8 mouse cellular contexts compared by ENCODE assay signal in genomic region chr19:24264991-24265390, GRCm38 (mm10). TPM values are rescaled to one million over a fixed set of nuclear protein-coding genes. Genes with fewer than 3 reads are reported as not detected.
A peak's percentile ranks its signal among the peaks of the same experiment; 100 is the strongest.
DNase-seq lines count a peak whose midpoint lies in the region; ATAC-seq and TF ChIP-seq lines count a peak whose summit lies in the region.

No protein-coding gene starts in this region.

- H3K36me3 ChIP-seq in hindbrain, embryonic 13.5 days = peaks cover 20% of the 10 kb centered on the region; the same call in 1 of the 2 replicates
- H3K36me3 ChIP-seq in lung, postnatal 0 days (ENCODE audit: insufficient read depth, low read length) = no peaks in the 10 kb centered on the region

- no peaks in the 10 kb centered on the region for H3K9me3 ChIP-seq in hindbrain, embryonic 13.5 days
- H3K9me3 ChIP-seq in lung, postnatal 0 days (ENCODE audit: low read length) = no peaks in the 10 kb centered on the region

- TF ChIP-seq CTCF in Patski (IDR thresholded peaks at IDR 0.05) = peak; percentile 91
- peak; percentile 92 for TF ChIP-seq CTCF in lung, postnatal 0 days (IDR thresholded peaks at IDR 0.05)

- 44% methylated on average over 7 of the region's 7 CpGs for WGBS in hindbrain, embryonic 13.5 days
- 28% methylated on average over 7 of the region's 7 CpGs for WGBS in lung, postnatal 0 days

- CTCF ChIA-PET in Patski (lab: Charles Lee) = interaction anchor here (1.0 to 3.6 kb wide), 4 partner anchors 16 to 110 kb away, joined by 3 to 14 read pairs (median 4); partner anchors contain the start of gene Fxn

- in situ Hi-C loops in Patski (cut with MboI; ENCODE audit: low pct_unique_long_range_greater_than_20kb) = loop anchor here (5.0 kb wide), 1 partner anchor 38 kb away; the partner anchor contains the start of gene Tjp2

- ATAC-seq in Patski = peak; percentile 85
- 0 out of 2 replicates have a peak, but pooled peaks have one; percentile 34 for ATAC-seq in hindbrain, embryonic 13.5 days (ENCODE audit: low FRiP score)
- ATAC-seq in lung, postnatal 0 days = peak; percentile 91

- no peak overlapping the region for H3K9ac ChIP-seq in hindbrain, embryonic 13.5 days
- no peak overlapping the region for H3K9ac ChIP-seq in lung, postnatal 0 days (replicated peaks; ENCODE audit: low read depth)

- no peak overlapping the region for H3K4me2 ChIP-seq in hindbrain, embryonic 13.5 days
- H3K4me2 ChIP-seq in lung, postnatal 0 days (replicated peaks; ENCODE audit: low read depth, low read length) = no peak overlapping the region

- no peaks in the 10 kb centered on the region for H3K27me3 ChIP-seq in Patski
- H3K27me3 ChIP-seq in hindbrain, embryonic 13.5 days = no peaks in the 10 kb centered on the region
- no peaks in the 10 kb centered on the region for H3K27me3 ChIP-seq in lung, postnatal 0 days (replicated peaks; ENCODE audit: insufficient read depth, low read length)

- no peak overlapping the region for H3K4me3 ChIP-seq in hindbrain, embryonic 13.5 days
- H3K4me3 ChIP-seq in lung, postnatal 0 days (ENCODE audit: low read depth, low read length) = no peak overlapping the region

- no peak for DNase-seq in Patski (ENCODE audit: low read depth, low spot score)
- peak; percentile 75 for DNase-seq in cerebellum, adult 8-10 months
- peak; percentile 76 to 94 for DNase-seq in frontal cortex, adult 2 months (ENCODE audit: extremely low spot score in 1 of 2, low spot score in 1 of 2)
- peak; percentile 73 to 84 for DNase-seq in layer of hippocampus, postnatal 14 days (ENCODE audit: low spot score in 2 of 2)
- peak; percentile 90 for DNase-seq in lung, postnatal 0 days (ENCODE audit: low spot score)
- peak; percentile 71 for DNase-seq in retina, postnatal 7 days (ENCODE audit: low read depth, low spot score)
- peak; percentile 81 for DNase-seq in urinary bladder, postnatal 25 days (ENCODE audit: low spot score)

- TF ChIP-seq EP300 in lung, postnatal 0 days (IDR thresholded peaks at IDR 0.05) = no peak

- no peak overlapping the region for H3K27ac ChIP-seq in hindbrain, embryonic 13.5 days
- no peak overlapping the region for H3K27ac ChIP-seq in lung, postnatal 0 days (ENCODE audit: low read length)

- peaks cover 15% of the 10 kb centered on the region for H3K4me1 ChIP-seq in hindbrain, embryonic 13.5 days (replicated peaks)
- no peaks in the 10 kb centered on the region for H3K4me1 ChIP-seq in lung, postnatal 0 days (ENCODE audit: insufficient read depth, low read depth, low read length)

- POLR2A ChIA-PET in Patski (lab: Charles Lee) = no interaction called here

RNA-seq across cellular contexts. Expression of gene Fxn, which starts 15.4 kb away (rescaled TPM):
- polyA plus RNA-seq in Patski (2021) = 20.9 TPM
- polyA plus RNA-seq in frontal cortex, adult 2 months (2012; rRNA removed) = 9.8 TPM in 2 replicates
- polyA plus RNA-seq in hindbrain, embryonic 13.5 days (2015; fragmentation: Nextera tagmentation; extraction: Ambion mirVana) = 39.2 and 41.9 TPM in 2 replicates
- total RNA-seq in layer of hippocampus, postnatal 14 days (2021) = 1 to 10 TPM; 8.3 to 8.8 TPM
- polyA plus RNA-seq in lung, postnatal 0 days (2015; fragmentation: Nextera tagmentation; extraction: Ambion mirVana) = 19.7 and 22.1 TPM in 2 replicates

RNA-seq across cellular contexts. Expression of gene Tjp2, which starts 40.2 kb away (rescaled TPM):
- polyA plus RNA-seq in Patski (2021) = 43.3 TPM
- 13.8 and 16.2 TPM in 2 replicates for polyA plus RNA-seq in frontal cortex, adult 2 months (2012; rRNA removed)
- 12.1 and 12.4 TPM in 2 replicates for polyA plus RNA-seq in hindbrain, embryonic 13.5 days (2015; fragmentation: Nextera tagmentation; extraction: Ambion mirVana)
- total RNA-seq in layer of hippocampus, postnatal 14 days (2021) = 10 to 100 TPM; 20.9 to 21.9 TPM
- polyA plus RNA-seq in lung, postnatal 0 days (2015; fragmentation: Nextera tagmentation; extraction: Ambion mirVana) = 37.8 and 48.3 TPM in 2 replicates

Comparison
In these comparisons a context has a peak if more than half of its experiments do, and no peak if none do; other contexts are left out.
1. ATAC-seq: peak in every context shown above with its lines; median percentile 91 in lung, postnatal 0 days; 85 in Patski; 34 in hindbrain, embryonic 13.5 days.